Mouse (Mus musculus): Measurements from ENCODE around the gene Rfx1.

- TF ChIP-seq CTCF (IDR thresholded peaks at IDR 0.05; ENCODE audit: low read depth, low read length): no peak
- no peak for TF ChIP-seq POLR2AphosphoS5 (IDR thresholded peaks at IDR 0.05; ENCODE audit: insufficient replicate concordance, low read depth, low read length)
- no peak for TF ChIP-seq TAL1 (conservative IDR thresholded peaks at IDR 0.05; ENCODE audit: low read depth, low read length)
- TF ChIP-seq GATA2 (IDR thresholded peaks at IDR 0.05; ENCODE audit: borderline replicate concordance, low read depth, low read length): no peak
- no peak for TF ChIP-seq GATA1 (IDR thresholded peaks at IDR 0.05; ENCODE audit: borderline replicate concordance, low read length)
Measured at GRCm38 (mm10) chr8:84098376-84098775, 31.7 kb downstream of the Rfx1 start.

Data from G1E (cell line).